ENCODE assay signal across 10 mouse cellular contexts in genomic region chr2:172447317-172447716, GRCm38 (mm10). TPM values are rescaled to one million over a fixed set of nuclear protein-coding genes. Genes with fewer than 3 reads are reported as not detected.
A peak's percentile ranks its signal among the peaks of the same experiment; 100 is the strongest.
DNase-seq lines count a peak whose midpoint lies in the region; ATAC-seq and TF ChIP-seq lines count a peak whose summit lies in the region.
"Had no signal": no experiment of that assay in that cellular context is flagged by ENCODE, and none has a peak within 500 bp of the region (broad histone marks: within the 10 kb centered on the region; RNA-seq: fewer than 3 reads in every experiment).

No protein-coding gene starts in this region.

- H3K4me2 ChIP-seq in heart, embryonic 12.5 days: no peak overlapping the region

- H3K9ac ChIP-seq in heart, embryonic 12.5 days: no peak overlapping the region

- intact Hi-C loops in gastrocnemius, postnatal 14 days (cut with DNase I; ENCODE audit: low total_unique reads): no loop called here

- peak; percentile 35 for DNase-seq in heart, postnatal 4 days
- DNase-seq in spleen, adult 2 months (ENCODE audit: low read depth in 1 of 2, low spot score in 2 of 2): peak in 1 of 2 experiments; percentile 42
- no peak for DNase-seq in spleen, adult 12 weeks (ENCODE audit: low spot score)
- peak; percentile 12 for DNase-seq in embryo, embryonic 11 days
- DNase-seq in thymus, postnatal 25 days: peak; percentile 62
- no peak for DNase-seq in gastrocnemius, postnatal 14 days
- DNase-seq in heart, adult 11 months: no peak

- H3K27me3 ChIP-seq in heart, embryonic 12.5 days (replicated peaks): no peaks in the 10 kb centered on the region
- H3K27me3 ChIP-seq in spleen, adult 2 months (ENCODE audit: control insufficient read depth, insufficient read depth, low read length): no peaks in the 10 kb centered on the region

- no peak overlapping the region for H3K4me3 ChIP-seq in heart, embryonic 12.5 days
- no peak overlapping the region for H3K4me3 ChIP-seq in spleen, adult 2 months (ENCODE audit: extremely low read depth, insufficient read depth, insufficient read length)

- WGBS in heart, embryonic 12.5 days: 89% methylated on average over 6 of the region's 6 CpGs
- 93% methylated on average over 6 of the region's 6 CpGs for WGBS in spleen, adult 2 months

- TF ChIP-seq CTCF in spleen, adult 2 months (IDR thresholded peaks at IDR 0.05; ENCODE audit: extremely low read depth, insufficient read depth, insufficient read length, insufficient replicate concordance): peak; percentile 40; the same call in 1 of the 2 replicates

- H3K4me1 ChIP-seq in heart, embryonic 12.5 days (replicated peaks): no peaks in the 10 kb centered on the region
- no peaks in the 10 kb centered on the region; the same call in 1 of the 2 replicates for H3K4me1 ChIP-seq in spleen, adult 2 months (ENCODE audit: control insufficient read depth, insufficient read depth, insufficient read length)

- no peak for TF ChIP-seq POLR2A in spleen, adult 2 months (IDR thresholded peaks at IDR 0.05; ENCODE audit: low read depth, low read length)

- ATAC-seq in heart, embryonic 12.5 days (ENCODE audit: insufficient number of reproducible peaks, low FRiP score): no peak

- H3K36me3 ChIP-seq in heart, embryonic 12.5 days: peaks cover 76% of the 10 kb centered on the region
- peaks cover 48% of the 10 kb centered on the region for H3K36me3 ChIP-seq in spleen, adult 2 months (ENCODE audit: control insufficient read depth, insufficient read depth, low read length)

- no peak overlapping the region for H3K27ac ChIP-seq in heart, embryonic 12.5 days (ENCODE audit: poor library complexity, severe bottlenecking)
- H3K27ac ChIP-seq in spleen, adult 2 months (ENCODE audit: insufficient read depth, low read length): no peak overlapping the region

- H3K9me3 ChIP-seq in heart, embryonic 12.5 days (replicated peaks): no peaks in the 10 kb centered on the region

RNA-seq across cellular contexts. Expression of gene Rtf2, which starts 7.0 kb away (rescaled TPM):
- total RNA-seq in heart, postnatal 4 days (2021): 10 to 100 TPM; 39.3 to 41.1 TPM
- polyA plus RNA-seq in heart, embryonic 12.5 days (2016; fragmentation: Nextera tagmentation; extraction: Ambion mirVana): 46.5 and 49.3 TPM in 2 replicates
- 30.9 and 35.0 TPM in 2 replicates for polyA plus RNA-seq in spleen, adult 2 months (2012; rRNA removed)
- total RNA-seq in gastrocnemius, postnatal 14 days (2021): 10 to 100 TPM; 30.8 to 32.9 TPM

RNA-seq across cellular contexts. Expression of gene Gcnt7, which starts 11.1 kb away (rescaled TPM):
- total RNA-seq in heart, postnatal 4 days (2021): not detected
- 1.1 and 1.4 TPM in 2 replicates for polyA plus RNA-seq in heart, embryonic 12.5 days (2016; fragmentation: Nextera tagmentation; extraction: Ambion mirVana)
- not detected in 2 replicates for polyA plus RNA-seq in spleen, adult 2 months (2012; rRNA removed)
- total RNA-seq in gastrocnemius, postnatal 14 days (2021): not detected
- total RNA-seq: left cerebral cortex, postnatal 14 days had no signal
- polyA plus RNA-seq: frontal cortex, adult 2 months had no signal

RNA-seq across cellular contexts. Expression of gene Fam209, which starts 25.0 kb away (rescaled TPM):
- under 1 TPM in 1 of 2 experiments, not detected in 1; 0.55 TPM for total RNA-seq in heart, postnatal 4 days (2021)
- polyA plus RNA-seq in heart, embryonic 12.5 days (2016; fragmentation: Nextera tagmentation; extraction: Ambion mirVana): 0.26 TPM in 1 of 2 replicates, not detected in the other
- polyA plus RNA-seq in spleen, adult 2 months (2012; rRNA removed): 0.21 TPM in 1 of 2 replicates, not detected in the other
- under 1 TPM in 1 of 2 experiments, not detected in 1; 0.58 TPM for total RNA-seq in gastrocnemius, postnatal 14 days (2021)
- total RNA-seq: left cerebral cortex, postnatal 14 days had no signal

RNA-seq across cellular contexts. Expression of gene Cass4, which starts 53.7 kb away (rescaled TPM):
- under 1 TPM; 0.27 to 0.29 TPM for total RNA-seq in heart, postnatal 4 days (2021)
- polyA plus RNA-seq in heart, embryonic 12.5 days (2016; fragmentation: Nextera tagmentation; extraction: Ambion mirVana): 0.28 and 0.36 TPM in 2 replicates
- 1.6 and 2.0 TPM in 2 replicates for polyA plus RNA-seq in spleen, adult 2 months (2012; rRNA removed)
- under 1 TPM; 0.18 to 0.55 TPM for total RNA-seq in gastrocnemius, postnatal 14 days (2021)

Comparison
In these comparisons a context has a peak if more than half of its experiments do, and no peak if none do; other contexts are left out.
1. DNase-seq: peak in heart, postnatal 4 days (single experiment), embryo, embryonic 11 days (single experiment) and thymus, postnatal 25 days (single experiment); none in spleen, adult 12 weeks (single experiment), gastrocnemius, postnatal 14 days (single experiment) and heart, adult 11 months (single experiment).